Mouse (Mus musculus) lung, postnatal 14 days (tissue): ENCODE results near the gene Pfpl.

ENCODE experiments used
- DNase-seq: peaks from one replicate; pipeline ENCODE4 v3.0.0; 2021

Gene Pfpl

DNA sequence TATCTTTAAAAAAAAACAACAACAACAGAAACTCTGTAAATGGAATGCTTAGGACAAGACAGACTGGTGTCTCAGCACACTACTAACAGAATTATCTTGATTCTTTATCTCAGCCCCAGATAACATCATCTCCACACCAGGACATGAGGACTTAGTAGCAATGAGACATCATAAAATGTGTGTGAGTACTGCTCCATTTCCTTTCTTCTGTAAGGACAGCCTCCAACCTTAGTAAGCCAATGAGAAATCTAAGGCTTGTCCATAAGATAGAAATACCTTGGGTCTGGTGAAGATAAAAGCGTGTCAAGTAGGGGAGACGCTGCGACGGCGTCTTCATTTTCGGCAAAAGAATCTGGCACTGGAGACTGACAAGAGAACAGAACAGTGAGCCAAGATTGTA is at the start of gene Pfpl:
Gene Pfpl, plus strand, starts transcription at position 301 of the 400 bp plus-strand sequence.
- no peak for DNase-seq

DNA sequence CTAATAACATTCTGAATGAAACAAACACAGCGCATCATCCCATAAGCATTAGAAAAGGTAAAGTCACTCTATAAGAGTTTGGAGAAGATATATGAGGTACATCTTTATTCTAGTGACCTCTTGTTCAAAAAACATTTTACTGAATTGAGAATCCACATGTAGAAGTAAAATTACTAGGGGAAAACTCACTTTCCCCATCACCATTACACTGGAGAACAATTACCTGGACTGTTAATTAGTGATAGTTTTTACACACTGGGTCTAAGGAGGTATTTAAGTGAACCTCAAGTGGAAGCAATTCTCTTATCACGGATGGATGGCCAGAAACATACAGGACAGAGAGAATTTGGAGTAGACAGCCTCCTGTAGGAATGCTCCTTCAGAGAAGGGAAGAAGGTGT is 40.7 kb upstream of the Pfpl start, which contains the start of gene Olfr1440:
Gene Olfr1440, plus strand, starts transcription at position 301 of the 400 bp plus-strand sequence.
- DNase-seq: no peak

DNA sequence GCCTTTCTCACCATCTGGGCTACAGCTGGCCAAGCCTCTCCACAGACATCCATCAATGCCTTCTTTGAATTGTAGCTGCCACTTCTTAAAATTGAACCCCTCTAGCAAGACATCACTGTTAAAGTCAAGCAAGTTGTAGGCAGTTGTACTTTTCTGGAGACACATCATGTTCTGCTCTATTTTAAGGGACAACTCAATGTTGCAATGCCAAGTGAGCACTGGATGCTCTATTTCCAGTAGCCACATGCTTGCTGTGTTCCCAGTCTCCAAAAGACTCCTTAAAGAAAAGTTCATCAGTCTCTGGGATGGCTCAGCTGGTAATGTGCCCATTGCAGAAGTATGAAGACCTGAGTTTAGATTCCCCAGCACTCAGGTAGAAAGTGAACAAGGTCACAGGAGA is 14.0 kb upstream of the Pfpl start:
- no peak for DNase-seq

DNA sequence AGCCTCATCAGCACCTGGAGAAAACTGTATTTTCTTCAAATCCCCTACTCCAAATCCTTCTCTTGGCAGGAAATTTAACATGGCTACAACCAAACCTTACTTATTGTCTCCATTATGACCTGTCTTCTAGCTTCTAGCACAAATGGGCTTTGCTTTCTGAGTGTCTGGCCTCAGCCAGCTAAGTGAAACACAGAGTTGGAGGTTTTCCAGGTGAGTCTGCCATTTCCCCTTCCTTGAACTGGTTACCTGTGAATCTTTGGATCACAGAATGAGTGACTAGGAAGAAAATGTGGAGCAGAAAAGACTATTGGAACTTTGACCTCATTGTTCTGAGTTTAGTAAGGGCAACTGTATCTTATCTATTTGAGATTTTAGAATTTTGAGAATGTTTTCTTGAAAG is 10.3 kb upstream of the Pfpl start, which contains the start of gene Olfr1441:
Gene Olfr1441, plus strand, starts transcription at position 73 of the 400 bp plus-strand sequence.
- DNase-seq: no peak

GRCm38 (mm10) chr19:12418312-12418711 is 9.4 kb upstream of the Pfpl start:
- DNase-seq: no peak

DNA sequence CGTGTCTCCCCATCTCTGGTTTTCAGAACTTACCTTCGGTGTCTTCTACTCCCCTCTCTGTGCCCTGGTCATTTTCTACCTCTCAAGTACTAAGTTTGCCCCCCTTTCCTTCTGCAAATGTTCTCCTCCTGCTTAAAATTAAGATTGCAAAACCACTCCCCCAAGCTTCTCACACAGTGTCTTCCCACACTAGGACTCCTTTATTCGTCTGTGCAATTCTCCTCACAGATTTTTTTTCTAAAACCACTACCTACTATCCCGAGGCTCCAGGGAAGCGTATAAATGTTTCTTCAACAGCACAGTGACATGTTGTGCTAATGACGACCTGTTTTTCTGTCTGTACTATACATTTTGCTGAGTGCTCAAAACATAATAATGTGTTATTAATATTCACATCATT is 7.2 kb upstream of the Pfpl start:
- no peak for DNase-seq

- no peak for DNase-seq
Measured at GRCm38 (mm10) chr19:12421680-12422079, 6.0 kb upstream of the Pfpl start.

DNA sequence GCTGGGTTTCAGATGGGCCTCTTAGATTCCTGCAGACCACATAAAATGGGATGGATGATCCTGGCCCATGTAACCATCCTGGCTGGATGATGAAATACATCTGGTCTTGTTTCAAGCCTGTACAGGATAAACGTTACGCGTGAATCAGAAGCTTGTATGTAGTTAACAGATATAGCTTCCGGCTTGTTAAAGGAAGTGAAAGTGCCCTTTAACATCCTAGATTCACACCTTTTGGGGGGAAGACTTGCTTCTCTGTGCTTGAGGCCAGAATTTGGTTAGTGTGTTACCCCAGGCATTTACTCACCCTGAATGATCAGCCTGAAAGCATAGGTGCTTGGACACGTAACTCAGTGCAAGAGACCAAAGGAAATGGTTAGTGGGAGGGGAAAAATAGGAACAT is 604 bp upstream of the Pfpl start:
- no peak for DNase-seq

DNA sequence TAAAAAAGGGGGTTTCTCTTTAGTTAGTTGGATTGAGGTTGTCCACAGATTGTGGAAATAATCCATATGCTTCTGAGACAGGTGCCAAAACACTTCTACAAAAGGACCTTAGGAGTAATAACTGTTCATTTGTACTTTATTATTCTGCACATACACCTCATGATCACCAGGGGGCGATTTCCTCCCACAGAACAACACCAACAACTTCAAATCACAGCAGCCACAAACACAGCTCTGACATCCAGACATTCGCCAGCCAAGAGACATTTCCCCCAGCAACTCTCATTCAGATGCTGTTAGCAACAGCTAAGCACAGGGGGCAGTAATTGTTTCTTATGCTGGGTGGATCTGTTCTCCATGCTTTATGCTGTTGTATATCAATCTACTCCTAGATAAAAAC is 5.3 kb downstream of the Pfpl start:
- DNase-seq: peak; percentile 47

GRCm38 (mm10) chr19:12435011-12435416 is 7.3 kb downstream of the Pfpl start:
- DNase-seq: no peak

DNA sequence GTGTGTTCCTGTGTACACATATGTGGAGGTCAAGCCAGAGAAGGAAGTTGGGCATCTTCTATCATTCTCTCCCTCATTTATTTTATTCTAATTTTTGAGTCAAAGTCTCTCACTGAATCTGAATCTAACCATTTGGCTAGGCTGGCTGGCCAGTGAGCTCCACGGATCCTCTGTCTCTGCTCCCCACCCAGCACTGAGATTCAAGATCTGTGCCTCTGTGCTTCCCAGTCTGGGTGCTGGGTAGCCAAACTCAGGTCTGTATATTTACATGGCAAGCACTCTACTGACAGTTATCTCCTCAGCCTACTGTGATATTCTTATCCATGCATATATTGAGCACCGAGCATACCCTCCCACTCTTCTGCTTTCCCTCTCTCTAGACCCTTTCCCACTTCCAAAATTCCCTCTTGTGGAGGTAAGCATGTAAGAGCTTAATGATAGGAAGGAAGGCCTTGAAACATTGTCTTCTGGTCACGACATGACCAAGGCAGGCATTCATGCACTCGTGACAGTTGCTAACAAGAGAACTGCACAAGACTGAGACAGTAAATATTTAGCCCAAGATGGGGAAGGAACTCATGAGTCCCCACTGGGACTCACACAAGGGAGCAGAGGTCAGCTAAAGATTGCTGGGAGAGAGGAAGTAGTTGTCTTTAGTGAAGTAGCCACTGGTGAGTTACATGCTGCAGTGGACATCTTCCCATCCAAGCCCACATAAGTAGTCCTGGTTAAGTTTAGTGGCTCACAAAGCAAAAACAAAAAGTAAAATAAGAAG is 8.2 kb downstream of the Pfpl start:
- no peak for DNase-seq

GRCm38 (mm10) chr19:12439581-12439980 is 11.9 kb downstream of the Pfpl start:
- no peak for DNase-seq

- no peak for DNase-seq
Measured at GRCm38 (mm10) chr19:12440103-12440725, 12.5 kb downstream of the Pfpl start.

DNA sequence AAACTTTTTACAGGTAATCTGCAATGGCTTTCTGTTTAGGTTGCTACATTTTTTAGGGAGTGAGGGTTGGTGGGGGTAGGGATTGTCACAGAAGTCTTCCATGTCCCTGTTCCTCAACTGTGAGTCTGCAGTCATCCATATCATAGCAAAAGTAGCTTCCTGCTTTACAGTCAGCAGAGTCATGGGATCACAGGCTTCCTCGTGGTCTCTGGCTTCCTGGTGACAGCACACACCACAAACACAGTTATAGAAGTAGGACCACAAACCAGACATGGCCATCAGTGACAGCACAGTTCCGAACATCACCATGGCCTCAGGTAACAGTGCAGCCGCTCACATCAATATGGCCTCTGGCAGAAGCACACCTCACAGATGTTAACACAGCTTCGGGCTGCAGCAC is 14.9 kb downstream of the Pfpl start:
- no peak for DNase-seq

DNA sequence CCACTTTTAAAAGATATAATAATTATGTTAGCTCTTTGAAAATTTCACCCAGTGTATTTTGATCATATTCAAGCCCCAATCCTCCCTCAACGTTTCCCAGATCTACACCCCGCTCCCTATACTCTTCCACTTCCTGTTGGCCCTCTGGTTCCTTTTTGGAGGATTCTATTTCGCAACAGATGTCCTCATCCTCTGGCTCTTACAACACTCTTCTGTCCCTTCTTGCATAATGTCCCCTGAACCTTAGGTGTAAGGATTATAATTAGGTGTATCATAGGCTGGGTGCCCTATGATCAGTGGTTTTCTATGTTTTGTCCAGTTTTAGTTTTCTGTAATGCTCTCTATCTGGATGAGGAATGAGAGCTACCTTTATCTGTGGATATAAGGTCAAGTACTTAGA is 17.3 kb downstream of the Pfpl start:
- no peak for DNase-seq

- DNase-seq: no peak
Measured at GRCm38 (mm10) chr19:12457401-12458066, 29.8 kb downstream of the Pfpl start.

DNA sequence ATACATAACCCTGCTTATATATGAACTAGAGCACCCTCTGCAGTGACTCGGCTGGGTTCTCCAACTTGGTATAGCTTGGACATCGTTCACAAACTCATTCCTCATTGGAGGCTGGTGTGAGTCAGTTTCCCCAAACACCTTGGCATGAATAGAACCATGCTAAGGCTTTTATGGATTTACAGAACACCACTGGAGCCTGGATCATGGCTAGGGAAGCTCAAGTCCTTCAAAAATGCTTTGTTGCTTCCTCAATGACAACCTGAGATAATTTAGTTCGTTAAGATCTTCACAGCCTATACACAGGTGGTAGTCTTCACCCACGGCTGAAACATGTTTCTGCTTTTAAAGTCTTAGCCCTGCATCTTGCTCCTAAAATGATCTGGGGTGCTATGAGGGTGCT is 31.8 kb downstream of the Pfpl start:
- no peak for DNase-seq

GRCm38 (mm10) chr19:12460282-12461249 is 32.9 kb downstream of the Pfpl start, which contains the start of gene Mpeg1:
Gene Mpeg1 (plus strand): TSS chr19:12460779.
- DNase-seq: no peak

GRCm38 (mm10) chr19:12462851-12463721 is 35.4 kb downstream of the Pfpl start:
- DNase-seq: no peak

GRCm38 (mm10) chr19:12463722-12464035 is 36.0 kb downstream of the Pfpl start:
- peak; percentile 74 for DNase-seq

- DNase-seq: no peak
Measured at GRCm38 (mm10) chr19:12464127-12464526, 36.4 kb downstream of the Pfpl start.

DNA sequence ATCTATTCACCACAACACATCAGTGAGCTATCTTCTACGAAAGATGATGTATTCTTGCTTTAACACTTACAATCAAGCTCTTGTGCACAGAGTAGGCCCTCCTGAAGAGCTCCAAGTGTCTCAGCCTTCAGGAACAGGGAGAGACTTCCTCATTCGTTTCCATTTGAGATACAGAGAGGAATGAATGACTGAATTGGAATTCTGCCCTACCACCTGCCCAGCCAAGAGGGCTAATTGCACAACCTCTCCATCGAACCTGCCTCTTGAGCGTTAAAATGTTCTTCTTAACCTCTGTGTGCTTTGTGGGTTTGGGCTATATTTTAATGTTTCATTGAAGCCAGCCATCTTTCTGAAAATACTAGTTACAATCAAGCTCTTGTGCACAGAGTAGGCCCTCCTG is 37.0 kb downstream of the Pfpl start:
- DNase-seq: no peak
